Mouse (Mus musculus): ENCODE data around the gene AA467197. TPM values are rescaled to one million over a fixed set of nuclear protein-coding genes. Genes with fewer than 3 reads are reported as not detected.

AA467197 gene
- polyA plus RNA-seq, 1 experiment from 2014 or later = 0.56 TPM

GRCm38 (mm10) chr2:122656767-122657166 lies 20.0 kb downstream of the AA467197 start:
- Histone ChIP-seq H3K4me3 (no peak overlapping the region), H3K9me3 (no peaks in the 10 kb centered on the region), H3K4me1 (0 out of 2 replicates have a peak, but pooled peaks cover 2% of the 10 kb centered on the region), H3K27me3 (ENCODE audit: poor library complexity, severe bottlenecking) (no peaks in the 10 kb centered on the region), H3K36me3 (replicated peaks) (no peaks in the 10 kb centered on the region), H3K27ac (no peak overlapping the region)
- no peak for DNase-seq (ENCODE audit: extremely low spot score, low spot score)
- 84% methylated on average over 9 of the region's 9 CpGs for WGBS

GRCm38 (mm10) chr2:122657707-122658524 lies 21.1 kb downstream of the AA467197 start:
- no peak overlapping the region for H3K4me3 ChIP-seq
- 0 out of 2 replicates have a peak, but pooled peaks cover 2% of the 10 kb centered on the region for H3K4me1 ChIP-seq
- WGBS = 88% methylated on average over 11 of the region's 11 CpGs
- H3K36me3 ChIP-seq (replicated peaks) = no peaks in the 10 kb centered on the region
- H3K9me3 ChIP-seq = no peaks in the 10 kb centered on the region
- no peak overlapping the region for H3K27ac ChIP-seq
- DNase-seq (ENCODE audit: extremely low spot score, low spot score) = no peak
- no peaks in the 10 kb centered on the region for H3K27me3 ChIP-seq (ENCODE audit: poor library complexity, severe bottlenecking)

GRCm38 (mm10) chr2:122659825-122660224 lies 23.0 kb downstream of the AA467197 start:
- 0 out of 2 replicates have a peak, but pooled peaks cover 2% of the 10 kb centered on the region for H3K4me1 ChIP-seq
- H3K4me3 ChIP-seq = no peak overlapping the region
- 86% methylated on average over 7 of the region's 7 CpGs for WGBS
- H3K9me3 ChIP-seq = no peaks in the 10 kb centered on the region
- H3K36me3 ChIP-seq (replicated peaks) = no peaks in the 10 kb centered on the region
- DNase-seq (ENCODE audit: extremely low spot score, low spot score) = no peak
- no peak overlapping the region for H3K27ac ChIP-seq
- no peaks in the 10 kb centered on the region for H3K27me3 ChIP-seq (ENCODE audit: poor library complexity, severe bottlenecking)

GRCm38 (mm10) chr2:122665253-122665972 lies 28.6 kb downstream of the AA467197 start:
- Histone ChIP-seq H3K27ac (no peak overlapping the region), H3K4me3 (no peak overlapping the region), H3K4me1 (no peaks in the 10 kb centered on the region), H3K27me3 (ENCODE audit: poor library complexity, severe bottlenecking) (no peaks in the 10 kb centered on the region), H3K9me3 (no peaks in the 10 kb centered on the region), H3K36me3 (replicated peaks) (no peaks in the 10 kb centered on the region)
- 64% methylated on average over 6 of the region's 6 CpGs for WGBS
- DNase-seq (ENCODE audit: extremely low spot score, low spot score) = no peak

GRCm38 (mm10) chr2:122665973-122666875 lies 29.4 kb downstream of the AA467197 start:
- whole genome bisulfite sequencing = 50% methylated on average over 12 of the region's 12 CpGs
- Histone ChIP-seq H3K27me3 (ENCODE audit: poor library complexity, severe bottlenecking) (no peaks in the 10 kb centered on the region), H3K36me3 (replicated peaks) (no peaks in the 10 kb centered on the region), H3K4me1 (no peaks in the 10 kb centered on the region), H3K9me3 (no peaks in the 10 kb centered on the region), H3K27ac (no peak overlapping the region), H3K4me3 (no peak overlapping the region)
- DNase-seq (ENCODE audit: extremely low spot score, low spot score) = peak; percentile 27

- H3K27ac ChIP-seq = no peak overlapping the region
- no peaks in the 10 kb centered on the region for H3K36me3 ChIP-seq (replicated peaks)
- no peak for DNase-seq (ENCODE audit: extremely low spot score, low spot score)
- H3K4me1 ChIP-seq = no peaks in the 10 kb centered on the region
- H3K4me3 ChIP-seq = no peak overlapping the region
- 60% methylated on average over 5 of the region's 5 CpGs for WGBS
- no peaks in the 10 kb centered on the region for H3K9me3 ChIP-seq
- H3K27me3 ChIP-seq (ENCODE audit: poor library complexity, severe bottlenecking) = no peaks in the 10 kb centered on the region
Measured at GRCm38 (mm10) chr2:122667856-122668255, 31.1 kb downstream of the AA467197 start.

- Histone ChIP-seq H3K36me3 (replicated peaks) (no peaks in the 10 kb centered on the region), H3K4me3 (no peak overlapping the region), H3K27ac (no peak overlapping the region), H3K9me3 (no peaks in the 10 kb centered on the region), H3K27me3 (ENCODE audit: poor library complexity, severe bottlenecking) (no peaks in the 10 kb centered on the region), H3K4me1 (no peaks in the 10 kb centered on the region)
- no peak for DNase-seq (ENCODE audit: extremely low spot score, low spot score)
- WGBS = 88% methylated on average over 5 of the region's 5 CpGs
Measured at GRCm38 (mm10) chr2:122671714-122672113, 34.9 kb downstream of the AA467197 start.

GRCm38 (mm10) chr2:122672841-122673240 lies 36.1 kb downstream of the AA467197 start:
- no peaks in the 10 kb centered on the region for H3K9me3 ChIP-seq
- no peak for DNase-seq (ENCODE audit: extremely low spot score, low spot score)
- no peak overlapping the region for H3K27ac ChIP-seq
- 77% methylated on average over 5 of the region's 5 CpGs for WGBS
- H3K27me3 ChIP-seq (ENCODE audit: poor library complexity, severe bottlenecking) = no peaks in the 10 kb centered on the region
- no peaks in the 10 kb centered on the region for H3K4me1 ChIP-seq
- no peak overlapping the region for H3K4me3 ChIP-seq
- no peaks in the 10 kb centered on the region for H3K36me3 ChIP-seq (replicated peaks)

- no peak overlapping the region for H3K27ac ChIP-seq
- no peaks in the 10 kb centered on the region for H3K27me3 ChIP-seq (ENCODE audit: poor library complexity, severe bottlenecking)
- no peaks in the 10 kb centered on the region for H3K9me3 ChIP-seq
- H3K4me3 ChIP-seq = no peak overlapping the region
- no peaks in the 10 kb centered on the region for H3K36me3 ChIP-seq (replicated peaks)
- no peak for DNase-seq (ENCODE audit: extremely low spot score, low spot score)
- H3K4me1 ChIP-seq = no peaks in the 10 kb centered on the region
- 92% methylated on average over 2 of the region's 2 CpGs for WGBS
Measured at GRCm38 (mm10) chr2:122675126-122675525, 38.3 kb downstream of the AA467197 start.

- Histone ChIP-seq H3K4me3 (no peak overlapping the region), H3K9me3 (peaks cover 13% of the 10 kb centered on the region), H3K27me3 (ENCODE audit: poor library complexity, severe bottlenecking) (no peaks in the 10 kb centered on the region), H3K36me3 (replicated peaks) (no peaks in the 10 kb centered on the region), H3K27ac (no peak overlapping the region), H3K4me1 (no peaks in the 10 kb centered on the region)
- whole genome bisulfite sequencing = 88% methylated on average over 5 of the region's 5 CpGs
- no peak for DNase-seq (ENCODE audit: extremely low spot score, low spot score)
Measured at GRCm38 (mm10) chr2:122681379-122682137, 44.8 kb downstream of the AA467197 start.

GRCm38 (mm10) chr2:122682520-122682919 lies 45.7 kb downstream of the AA467197 start:
- Histone ChIP-seq H3K4me1 (no peaks in the 10 kb centered on the region), H3K27me3 (ENCODE audit: poor library complexity, severe bottlenecking) (no peaks in the 10 kb centered on the region), H3K27ac (no peak overlapping the region), H3K36me3 (replicated peaks) (no peaks in the 10 kb centered on the region), H3K9me3 (peaks cover 13% of the 10 kb centered on the region), H3K4me3 (no peak overlapping the region)
- 87% methylated on average over 2 of the region's 2 CpGs for WGBS
- DNase-seq (ENCODE audit: extremely low spot score, low spot score) = no peak

GRCm38 (mm10) chr2:122683641-122684040 lies 46.9 kb downstream of the AA467197 start:
- DNase-seq (ENCODE audit: extremely low spot score, low spot score) = no peak
- Histone ChIP-seq H3K4me3 (no peak overlapping the region), H3K27me3 (ENCODE audit: poor library complexity, severe bottlenecking) (no peaks in the 10 kb centered on the region), H3K36me3 (replicated peaks) (no peaks in the 10 kb centered on the region), H3K9me3 (peaks cover 13% of the 10 kb centered on the region), H3K27ac (no peak overlapping the region), H3K4me1 (no peaks in the 10 kb centered on the region)
- 85% methylated on average over 1 of the region's 1 CpGs for WGBS
